Mouse (Mus musculus): ENCODE measurements around the gene Lta. TPM values are rescaled to one million over a fixed set of nuclear protein-coding genes. Genes with fewer than 3 reads are reported as not detected.

Gene Lta
- polyA plus RNA-seq, 1 experiment from 2014 or later, result 0.35 TPM

GRCm38 (mm10) chr17:35249451-35250197, 44.5 kb upstream of the Lta start:
- Histone ChIP-seq H3K4me1 (replicated peaks; ENCODE audit: control insufficient read depth, insufficient read depth, low read length) (peaks cover 21% of the 10 kb centered on the region), H3K4me3 (replicated peaks; ENCODE audit: low read length) (no peak overlapping the region), H3K27ac (ENCODE audit: low read length) (no peak overlapping the region), H3K9ac (replicated peaks; ENCODE audit: low read depth, low read length) (no peak overlapping the region), H3K36me3 (ENCODE audit: control insufficient read depth, insufficient read depth) (peaks cover 80% of the 10 kb centered on the region), H3K27me3 (replicated peaks; ENCODE audit: control insufficient read depth, insufficient read depth, low read length) (no peaks in the 10 kb centered on the region), H3K9me3 (ENCODE audit: control insufficient read depth, low read length) (no peaks in the 10 kb centered on the region), H3K4me2 (ENCODE audit: low read length) (no peak overlapping the region)
- ATAC-seq, result no peak
- 85% methylated on average over 19 of the region's 19 CpGs for WGBS

- no peaks in the 10 kb centered on the region for H3K27me3 ChIP-seq (replicated peaks; ENCODE audit: control insufficient read depth, insufficient read depth, low read length)
- H3K27ac ChIP-seq (ENCODE audit: low read length), result no peak overlapping the region
- no peak overlapping the region for H3K4me2 ChIP-seq (ENCODE audit: low read length)
- no peak overlapping the region for H3K9ac ChIP-seq (replicated peaks; ENCODE audit: low read depth, low read length)
- 88% methylated on average over 14 of the region's 14 CpGs for WGBS
- no peaks in the 10 kb centered on the region for H3K9me3 ChIP-seq (ENCODE audit: control insufficient read depth, low read length)
- H3K36me3 ChIP-seq (ENCODE audit: control insufficient read depth, insufficient read depth), result peaks cover 84% of the 10 kb centered on the region
- H3K4me3 ChIP-seq (replicated peaks; ENCODE audit: low read length), result no peak overlapping the region
- H3K4me1 ChIP-seq (replicated peaks; ENCODE audit: control insufficient read depth, insufficient read depth, low read length), result peaks cover 28% of the 10 kb centered on the region
- no peak for ATAC-seq
These were observed 43.8 kb upstream of the Lta start for GRCm38 (mm10) chr17:35248986-35249385.

GRCm38 (mm10) chr17:35247144-35247543, 42.0 kb upstream of the Lta start:
- H3K4me2 ChIP-seq (ENCODE audit: low read length), result no peak overlapping the region
- H3K27me3 ChIP-seq (replicated peaks; ENCODE audit: control insufficient read depth, insufficient read depth, low read length), result no peaks in the 10 kb centered on the region
- H3K9me3 ChIP-seq (ENCODE audit: control insufficient read depth, low read length), result no peaks in the 10 kb centered on the region
- 77% methylated on average over 7 of the region's 7 CpGs for WGBS
- no peak overlapping the region for H3K27ac ChIP-seq (ENCODE audit: low read length)
- no peak overlapping the region for H3K9ac ChIP-seq (replicated peaks; ENCODE audit: low read depth, low read length)
- no peak overlapping the region for H3K4me3 ChIP-seq (replicated peaks; ENCODE audit: low read length)
- peaks cover 34% of the 10 kb centered on the region for H3K4me1 ChIP-seq (replicated peaks; ENCODE audit: control insufficient read depth, insufficient read depth, low read length)
- no peak for ATAC-seq
- peaks cover 73% of the 10 kb centered on the region for H3K36me3 ChIP-seq (ENCODE audit: control insufficient read depth, insufficient read depth)

GRCm38 (mm10) chr17:35245731-35246623, 40.8 kb upstream of the Lta start:
- Histone ChIP-seq H3K4me2 (ENCODE audit: low read length) (peak overlapping the region; percentile 22), H3K9ac (replicated peaks; ENCODE audit: low read depth, low read length) (no peak overlapping the region), H3K4me1 (replicated peaks; ENCODE audit: control insufficient read depth, insufficient read depth, low read length) (peaks cover 34% of the 10 kb centered on the region), H3K9me3 (ENCODE audit: control insufficient read depth, low read length) (no peaks in the 10 kb centered on the region), H3K27me3 (replicated peaks; ENCODE audit: control insufficient read depth, insufficient read depth, low read length) (no peaks in the 10 kb centered on the region), H3K27ac (ENCODE audit: low read length) (no peak overlapping the region), H3K4me3 (replicated peaks; ENCODE audit: low read length) (no peak overlapping the region; the same call in 1 of the 2 replicates), H3K36me3 (ENCODE audit: control insufficient read depth, insufficient read depth) (peaks cover 66% of the 10 kb centered on the region)
- no peak for ATAC-seq
- 79% methylated on average over 15 of the region's 15 CpGs for WGBS

- H3K36me3 ChIP-seq (ENCODE audit: control insufficient read depth, insufficient read depth), result peaks cover 57% of the 10 kb centered on the region
- peaks cover 43% of the 10 kb centered on the region for H3K4me1 ChIP-seq (replicated peaks; ENCODE audit: control insufficient read depth, insufficient read depth, low read length)
- no peak for ATAC-seq
- H3K27ac ChIP-seq (ENCODE audit: low read length), result no peak overlapping the region
- WGBS, result 62% methylated on average over 2 of the region's 2 CpGs
- H3K9me3 ChIP-seq (ENCODE audit: control insufficient read depth, low read length), result no peaks in the 10 kb centered on the region
- peak overlapping the region; percentile 81 for H3K4me2 ChIP-seq (ENCODE audit: low read length)
- H3K4me3 ChIP-seq (replicated peaks; ENCODE audit: low read length), result peak overlapping the region; percentile 96; the same call in 1 of the 2 replicates
- H3K9ac ChIP-seq (replicated peaks; ENCODE audit: low read depth, low read length), result peak overlapping the region; percentile 100
- no peaks in the 10 kb centered on the region for H3K27me3 ChIP-seq (replicated peaks; ENCODE audit: control insufficient read depth, insufficient read depth, low read length)
These were observed 39.8 kb upstream of the Lta start for GRCm38 (mm10) chr17:35244999-35245398.

GRCm38 (mm10) chr17:35243086-35243485, 37.9 kb upstream of the Lta start:
- ATAC-seq, result no peak
- peaks cover 43% of the 10 kb centered on the region for H3K4me1 ChIP-seq (replicated peaks; ENCODE audit: control insufficient read depth, insufficient read depth, low read length)
- H3K9me3 ChIP-seq (ENCODE audit: control insufficient read depth, low read length), result no peaks in the 10 kb centered on the region
- H3K36me3 ChIP-seq (ENCODE audit: control insufficient read depth, insufficient read depth), result peaks cover 39% of the 10 kb centered on the region
- peak overlapping the region; percentile 100 for H3K9ac ChIP-seq (replicated peaks; ENCODE audit: low read depth, low read length)
- H3K27me3 ChIP-seq (replicated peaks; ENCODE audit: control insufficient read depth, insufficient read depth, low read length), result no peaks in the 10 kb centered on the region
- peak overlapping the region; percentile 98 for H3K27ac ChIP-seq (ENCODE audit: low read length)
- H3K4me3 ChIP-seq (replicated peaks; ENCODE audit: low read length), result peak overlapping the region; percentile 96
- WGBS, result 2% methylated on average over 16 of the region's 16 CpGs
- peak overlapping the region; percentile 81 for H3K4me2 ChIP-seq (ENCODE audit: low read length)

GRCm38 (mm10) chr17:35242015-35242941, 37.1 kb upstream of the Lta start:
- Histone ChIP-seq H3K9me3 (ENCODE audit: control insufficient read depth, low read length) (no peaks in the 10 kb centered on the region), H3K4me3 (replicated peaks; ENCODE audit: low read length) (peak overlapping the region; percentile 96), H3K4me2 (ENCODE audit: low read length) (peak overlapping the region; percentile 81), H3K9ac (replicated peaks; ENCODE audit: low read depth, low read length) (peak overlapping the region; percentile 100), H3K4me1 (replicated peaks; ENCODE audit: control insufficient read depth, insufficient read depth, low read length) (peaks cover 46% of the 10 kb centered on the region), H3K27me3 (replicated peaks; ENCODE audit: control insufficient read depth, insufficient read depth, low read length) (no peaks in the 10 kb centered on the region), H3K27ac (ENCODE audit: low read length) (peak overlapping the region; percentile 98), H3K36me3 (ENCODE audit: control insufficient read depth, insufficient read depth) (peaks cover 31% of the 10 kb centered on the region)
- under 1% methylated on average over 51 of the region's 55 CpGs for WGBS
- ATAC-seq, result peak; percentile 22

- Histone ChIP-seq H3K9ac (replicated peaks; ENCODE audit: low read depth, low read length) (peak within 1 kb of the TSS; percentile 100), H3K4me2 (ENCODE audit: low read length) (peak within 1 kb of the TSS; percentile 81), H3K4me1 (replicated peaks; ENCODE audit: control insufficient read depth, insufficient read depth, low read length) (peaks cover 51% of the 10 kb centered on the region), H3K27ac (ENCODE audit: low read length) (peak within 1 kb of the TSS; percentile 98), H3K27me3 (replicated peaks; ENCODE audit: control insufficient read depth, insufficient read depth, low read length) (no peaks in the 10 kb centered on the region), H3K36me3 (ENCODE audit: control insufficient read depth, insufficient read depth) (peaks cover 23% of the 10 kb centered on the region), H3K9me3 (ENCODE audit: control insufficient read depth, low read length) (no peaks in the 10 kb centered on the region), H3K4me3 (replicated peaks; ENCODE audit: low read length) (peak within 1 kb of the TSS; percentile 96)
- peak; percentile 91 for ATAC-seq
- under 1% methylated on average over 69 of the region's 69 CpGs for whole genome bisulfite sequencing
These were observed 36.3 kb upstream of the Lta start, which contains the start of gene Ddx39b for GRCm38 (mm10) chr17:35241305-35242014. Gene Ddx39b, plus strand, starts transcription at chr17:35241746.

All from forebrain, embryonic 16.5 days (tissue).